Mouse (Mus musculus) spleen, adult 18-20 months (tissue): ENCODE data around the gene Napsa.

Source experiments
- DNase-seq, 2 experiments: peaks; one replicate each; pipeline ENCODE4 v3.0.0; 2022; ENCODE audit warnings: mixed read lengths in 2 of 2

The Napsa gene

GRCm38 (mm10) chr7:44538756-44539624 lies 33.2 kb upstream of the Napsa start:
- peak in 1 of 2 experiments; percentile 6 for DNase-seq

- no peak for DNase-seq
Observed at GRCm38 (mm10) chr7:44542555-44542954, 29.6 kb upstream of the Napsa start.

GRCm38 (mm10) chr7:44543071-44543470 lies 29.1 kb upstream of the Napsa start:
- no peak for DNase-seq

GRCm38 (mm10) chr7:44546274-44546673 lies 25.9 kb upstream of the Napsa start:
- no peak for DNase-seq

- peak in 1 of 2 experiments; percentile 21 for DNase-seq
Observed at GRCm38 (mm10) chr7:44547041-44547440, 25.1 kb upstream of the Napsa start.

GRCm38 (mm10) chr7:44547725-44548124 lies 24.5 kb upstream of the Napsa start:
- peak in 1 of 2 experiments; percentile 24 for DNase-seq

GRCm38 (mm10) chr7:44548497-44549087 lies 23.6 kb upstream of the Napsa start, which contains the start of gene Pold1:
Gene Pold1, minus strand, starts transcription at chr7:44548849.
- peak; percentile 100 for DNase-seq

GRCm38 (mm10) chr7:44549621-44550408 lies 22.4 kb upstream of the Napsa start:
- peak in 1 of 2 experiments; percentile 11 for DNase-seq

GRCm38 (mm10) chr7:44550409-44550678 lies 21.8 kb upstream of the Napsa start:
- DNase-seq, result peak in 1 of 2 experiments; percentile 22

GRCm38 (mm10) chr7:44551301-44551700 lies 20.9 kb upstream of the Napsa start:
- DNase-seq, result peak in 1 of 2 experiments; percentile 8

- peak in 1 of 2 experiments; percentile 12 for DNase-seq
Observed at GRCm38 (mm10) chr7:44551731-44552130, 20.4 kb upstream of the Napsa start.

GRCm38 (mm10) chr7:44552141-44552908 lies 19.9 kb upstream of the Napsa start:
- DNase-seq, result peak in 1 of 2 experiments; percentile 6

- peak; percentile 76 to 85 for DNase-seq
Observed at GRCm38 (mm10) chr7:44553196-44553764, 18.9 kb upstream of the Napsa start.

GRCm38 (mm10) chr7:44553826-44554225 lies 18.4 kb upstream of the Napsa start, which contains the start of gene Nr1h2:
Gene Nr1h2, minus strand, starts transcription at chr7:44553951.
- peak; percentile 95 to 96 for DNase-seq

GRCm38 (mm10) chr7:44557629-44558028 lies 14.6 kb upstream of the Napsa start:
- DNase-seq, result no peak

- peak; percentile 71 to 89 for DNase-seq
Observed at GRCm38 (mm10) chr7:44560435-44561400, 11.5 kb upstream of the Napsa start.

- DNase-seq, result no peak
Observed at GRCm38 (mm10) chr7:44563284-44563683, 8.9 kb upstream of the Napsa start.

- DNase-seq, result no peak
Observed at GRCm38 (mm10) chr7:44564486-44564885, 7.7 kb upstream of the Napsa start.

GRCm38 (mm10) chr7:44565414-44565813 lies 6.8 kb upstream of the Napsa start:
- DNase-seq, result no peak

- no peak for DNase-seq
Observed at GRCm38 (mm10) chr7:44568803-44569202, 3.4 kb upstream of the Napsa start.

- no peak for DNase-seq
Observed at GRCm38 (mm10) chr7:44570989-44571388, 1.2 kb upstream of the Napsa start.
